Mouse (Mus musculus): ENCODE data around the gene Zfp217. TPM values are rescaled to one million over a fixed set of nuclear protein-coding genes. Genes with fewer than 3 reads are reported as not detected.

The Zfp217 gene
- polyA plus RNA-seq, 1 experiment from 2014 or later: 1.7 TPM

DNA sequence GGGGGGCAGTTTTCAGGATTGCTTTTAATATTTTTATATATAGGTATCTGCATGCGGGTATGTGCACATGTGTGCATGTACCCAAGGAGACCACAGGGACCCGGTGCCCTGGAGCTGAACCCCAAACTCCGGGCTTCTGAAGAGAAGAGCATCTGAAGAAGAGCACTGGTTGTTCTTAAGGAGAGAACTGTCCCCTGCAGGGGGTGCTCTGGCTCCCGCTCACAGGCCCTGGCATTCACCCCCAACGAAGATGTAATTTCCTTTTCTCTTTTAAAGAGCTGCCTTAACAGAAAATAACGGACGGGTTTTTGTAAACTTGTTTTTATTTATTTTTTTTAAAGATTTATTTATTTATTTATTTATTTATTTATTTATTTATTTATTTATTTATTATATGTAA is 46.0 kb downstream of the Zfp217 start:
- no peak overlapping the region for H3K9ac ChIP-seq (ENCODE audit: low read length)
- no peaks in the 10 kb centered on the region for H3K27me3 ChIP-seq (replicated peaks; ENCODE audit: control insufficient read depth, insufficient read depth, low read length)
- 77% methylated on average over 7 of the region's 7 CpGs for WGBS
- DNase-seq (ENCODE audit: low spot score) (no peak), ATAC-seq (no peak)
- H3K4me1 ChIP-seq (ENCODE audit: control insufficient read depth, insufficient read depth, low read length): no peaks in the 10 kb centered on the region
- H3K4me3 ChIP-seq (ENCODE audit: low read depth, low read length): no peak overlapping the region
- H3K4me2 ChIP-seq (ENCODE audit: low read length): no peak overlapping the region
- H3K27ac ChIP-seq (ENCODE audit: low read depth, low read length): no peak overlapping the region
- H3K9me3 ChIP-seq (replicated peaks; ENCODE audit: control insufficient read depth, low read length): no peaks in the 10 kb centered on the region
- H3K36me3 ChIP-seq (ENCODE audit: control insufficient read depth, insufficient read depth, low read length): no peaks in the 10 kb centered on the region

DNA sequence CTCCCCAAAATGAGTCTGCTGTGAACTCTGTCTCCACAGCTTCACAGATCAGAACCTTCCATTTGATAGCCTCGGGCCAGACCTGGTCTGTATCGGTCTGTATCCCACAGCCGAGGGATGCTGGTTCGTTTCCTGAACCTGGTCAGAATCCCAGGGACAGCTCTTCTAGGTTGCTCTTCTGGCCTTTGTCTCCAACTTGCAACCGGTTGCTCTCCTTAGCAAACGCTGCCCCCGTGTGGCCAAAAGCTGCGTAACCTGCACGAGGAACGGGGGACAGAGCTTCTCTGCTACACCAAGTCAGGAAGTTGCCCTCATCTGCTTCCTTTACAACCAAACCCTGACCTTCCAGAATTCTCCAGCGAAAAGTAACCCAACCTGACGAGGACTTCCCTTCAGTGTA is 46.8 kb downstream of the Zfp217 start:
- H3K27ac ChIP-seq (ENCODE audit: low read depth, low read length): no peak overlapping the region
- no peak overlapping the region for H3K4me3 ChIP-seq (ENCODE audit: low read depth, low read length)
- ATAC-seq (peak; percentile 54), DNase-seq (ENCODE audit: low spot score) (peak; percentile 91)
- H3K9ac ChIP-seq (ENCODE audit: low read length): no peak overlapping the region
- H3K9me3 ChIP-seq (replicated peaks; ENCODE audit: control insufficient read depth, low read length): no peaks in the 10 kb centered on the region
- 2% methylated on average over 12 of the region's 12 CpGs for WGBS
- no peaks in the 10 kb centered on the region for H3K4me1 ChIP-seq (ENCODE audit: control insufficient read depth, insufficient read depth, low read length)
- no peaks in the 10 kb centered on the region for H3K27me3 ChIP-seq (replicated peaks; ENCODE audit: control insufficient read depth, insufficient read depth, low read length)
- H3K4me2 ChIP-seq (ENCODE audit: low read length): no peak overlapping the region
- no peaks in the 10 kb centered on the region for H3K36me3 ChIP-seq (ENCODE audit: control insufficient read depth, insufficient read depth, low read length)

DNA sequence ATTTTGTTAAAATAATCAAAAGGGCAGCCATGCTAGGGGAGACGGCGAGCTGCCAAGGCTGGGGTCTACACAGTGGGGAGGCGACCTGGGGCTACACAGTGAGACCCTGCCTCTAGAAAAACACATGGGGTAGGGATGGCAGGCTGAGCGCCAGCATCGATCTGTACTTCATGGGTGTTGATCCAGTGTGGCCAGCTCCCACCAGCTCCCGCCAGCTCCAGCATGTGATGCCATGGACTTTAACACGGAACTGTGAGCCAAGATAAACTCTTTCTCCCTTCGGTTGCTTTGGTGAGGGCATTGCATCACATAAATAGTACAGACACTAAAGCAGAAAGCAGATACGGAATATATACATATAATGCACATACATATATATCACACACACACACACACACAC is 53.0 kb downstream of the Zfp217 start:
- Histone ChIP-seq H3K4me1 (ENCODE audit: control insufficient read depth, insufficient read depth, low read length) (no peaks in the 10 kb centered on the region), H3K27me3 (replicated peaks; ENCODE audit: control insufficient read depth, insufficient read depth, low read length) (no peaks in the 10 kb centered on the region), H3K9ac (ENCODE audit: low read length) (no peak overlapping the region), H3K27ac (ENCODE audit: low read depth, low read length) (no peak overlapping the region), H3K4me3 (ENCODE audit: low read depth, low read length) (no peak overlapping the region), H3K9me3 (replicated peaks; ENCODE audit: control insufficient read depth, low read length) (no peaks in the 10 kb centered on the region), H3K36me3 (ENCODE audit: control insufficient read depth, insufficient read depth, low read length) (no peaks in the 10 kb centered on the region), H3K4me2 (ENCODE audit: low read length) (no peak overlapping the region)
- no peak for DNase-seq (ENCODE audit: low spot score)
- WGBS: 94% methylated on average over 9 of the region's 9 CpGs
- ATAC-seq: no peak

DNA sequence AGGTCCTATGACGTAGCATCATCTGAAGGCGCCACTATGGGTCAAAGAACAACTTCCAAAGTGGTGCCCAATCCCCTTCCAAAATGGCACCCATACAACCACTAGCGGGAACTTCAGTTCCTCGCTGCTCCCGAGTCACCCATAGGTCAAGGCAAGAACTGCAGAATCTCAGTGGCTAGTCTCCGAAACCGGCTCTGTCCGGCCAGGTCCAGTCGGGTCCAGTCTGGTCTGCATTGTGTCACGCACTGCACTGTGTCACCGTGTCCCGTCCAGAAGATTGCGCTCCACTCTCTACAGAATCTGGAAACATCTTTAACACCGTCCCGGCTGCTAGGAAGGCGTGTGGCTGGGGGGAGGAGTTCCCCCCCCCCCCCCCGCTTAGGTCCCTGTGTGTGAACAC is 53.7 kb downstream of the Zfp217 start:
- DNase-seq (ENCODE audit: low spot score) (no peak), ATAC-seq (no peak)
- no peaks in the 10 kb centered on the region for H3K36me3 ChIP-seq (ENCODE audit: control insufficient read depth, insufficient read depth, low read length)
- H3K27me3 ChIP-seq (replicated peaks; ENCODE audit: control insufficient read depth, insufficient read depth, low read length): no peaks in the 10 kb centered on the region
- H3K27ac ChIP-seq (ENCODE audit: low read depth, low read length): no peak overlapping the region
- no peak overlapping the region for H3K4me3 ChIP-seq (ENCODE audit: low read depth, low read length)
- 93% methylated on average over 17 of the region's 17 CpGs for WGBS
- H3K4me1 ChIP-seq (ENCODE audit: control insufficient read depth, insufficient read depth, low read length): no peaks in the 10 kb centered on the region
- H3K9ac ChIP-seq (ENCODE audit: low read length): no peak overlapping the region
- no peak overlapping the region for H3K4me2 ChIP-seq (ENCODE audit: low read length)
- H3K9me3 ChIP-seq (replicated peaks; ENCODE audit: control insufficient read depth, low read length): no peaks in the 10 kb centered on the region

DNA sequence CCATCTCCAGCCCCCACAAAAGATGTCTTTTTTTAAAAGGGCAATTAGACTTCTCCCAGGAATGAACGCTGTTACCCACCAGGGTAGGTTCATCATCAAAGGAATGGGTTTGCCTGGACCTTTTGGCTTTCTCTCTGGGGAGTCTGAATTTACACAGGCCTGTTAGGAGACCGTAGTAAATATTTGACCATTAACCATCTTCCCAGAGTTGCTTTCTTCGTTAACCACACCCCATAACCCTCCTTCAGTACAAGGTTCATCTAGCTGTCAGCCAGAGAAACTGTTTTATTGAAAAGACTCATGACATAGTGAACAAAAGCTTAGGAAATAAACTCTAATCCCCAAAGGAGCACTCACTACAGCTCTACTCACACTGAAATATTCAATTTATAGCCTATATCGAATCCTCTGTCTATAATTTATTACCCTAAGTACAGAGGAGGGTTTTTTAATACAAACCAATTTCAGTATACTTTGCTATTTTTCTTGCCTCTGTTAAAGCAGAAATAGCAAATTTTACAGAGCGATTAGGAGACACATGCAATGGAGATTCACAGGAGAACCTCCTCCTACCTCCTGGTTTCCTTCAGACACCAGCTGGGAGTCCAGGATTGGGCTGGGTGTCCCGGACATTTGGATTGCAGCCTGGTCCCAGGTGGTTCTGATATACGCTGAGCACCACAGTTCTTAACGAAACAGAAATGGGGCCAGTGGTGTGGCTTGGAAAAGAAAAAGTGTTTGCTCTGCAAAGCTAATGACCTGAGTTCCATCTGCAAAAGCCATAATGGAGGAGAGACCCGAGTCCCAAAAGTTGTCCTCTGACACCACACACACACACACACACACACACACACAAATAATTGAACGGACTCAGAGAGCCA is 56.1 kb downstream of the Zfp217 start:
- no peaks in the 10 kb centered on the region for H3K36me3 ChIP-seq (ENCODE audit: control insufficient read depth, insufficient read depth, low read length)
- H3K4me1 ChIP-seq (ENCODE audit: control insufficient read depth, insufficient read depth, low read length): no peaks in the 10 kb centered on the region
- ATAC-seq: no peak
- H3K4me3 ChIP-seq (ENCODE audit: low read depth, low read length): no peak overlapping the region
- no peak overlapping the region for H3K4me2 ChIP-seq (ENCODE audit: low read length)
- no peaks in the 10 kb centered on the region for H3K27me3 ChIP-seq (replicated peaks; ENCODE audit: control insufficient read depth, insufficient read depth, low read length)
- DNase-seq (ENCODE audit: low spot score): no peak
- H3K9ac ChIP-seq (ENCODE audit: low read length): no peak overlapping the region
- H3K9me3 ChIP-seq (replicated peaks; ENCODE audit: control insufficient read depth, low read length): no peaks in the 10 kb centered on the region
- WGBS: 70% methylated on average over 10 of the region's 10 CpGs
- H3K27ac ChIP-seq (ENCODE audit: low read depth, low read length): no peak overlapping the region

DNA sequence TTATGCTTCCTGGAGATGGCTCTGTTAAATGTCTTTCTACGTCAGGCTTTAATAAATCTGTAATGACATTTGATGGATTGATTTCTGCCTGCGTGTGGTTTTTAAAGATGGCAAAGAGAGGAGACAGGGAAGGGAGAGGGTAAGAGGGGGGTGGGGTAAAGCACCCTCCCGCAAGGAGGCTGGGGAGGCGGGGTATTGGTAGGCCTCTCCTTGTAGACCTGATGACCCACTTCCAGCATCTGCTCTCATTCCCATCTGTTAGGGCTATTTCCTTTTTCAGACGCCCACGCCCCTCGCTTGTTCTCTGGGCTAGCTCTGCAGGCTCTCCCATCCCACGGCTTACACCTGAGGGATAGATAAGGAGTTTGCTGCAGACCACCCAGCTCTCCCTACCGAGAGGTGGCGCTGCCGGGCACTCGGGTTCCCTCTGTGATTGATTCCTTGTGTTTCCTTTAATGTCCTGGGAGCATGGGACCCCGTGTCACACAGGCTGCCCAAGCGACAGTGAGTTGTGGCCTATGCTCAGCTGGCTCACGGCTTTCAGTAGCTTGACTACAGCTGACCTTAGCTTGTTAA is 69.4 kb downstream of the Zfp217 start:
- ATAC-seq: no peak
- 59% methylated on average over 15 of the region's 15 CpGs for WGBS

DNA sequence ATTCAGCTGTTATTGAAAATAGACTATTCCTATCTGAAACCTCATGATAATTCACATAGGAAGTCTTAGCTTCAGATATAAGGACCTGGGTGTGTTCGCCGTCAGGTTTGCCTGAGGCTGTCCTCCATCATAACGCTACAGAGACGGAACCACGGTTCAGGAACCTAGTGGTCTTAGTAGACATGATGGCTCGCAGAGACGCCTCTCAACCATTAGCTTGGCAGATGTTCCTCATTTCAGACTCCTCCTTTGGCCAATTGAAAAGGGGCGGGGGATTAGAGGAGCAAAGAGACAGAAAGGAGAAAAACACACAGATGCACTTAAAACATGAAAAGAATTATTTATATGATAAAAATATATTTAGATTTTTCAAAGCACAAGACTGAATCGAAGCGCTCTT is 69.9 kb downstream of the Zfp217 start:
- ATAC-seq (no peak), DNase-seq (ENCODE audit: low spot score) (no peak)
- Histone ChIP-seq H3K27ac (ENCODE audit: low read depth, low read length) (no peak overlapping the region), H3K4me2 (ENCODE audit: low read length) (no peak overlapping the region), H3K9ac (ENCODE audit: low read length) (no peak overlapping the region), H3K27me3 (replicated peaks; ENCODE audit: control insufficient read depth, insufficient read depth, low read length) (no peaks in the 10 kb centered on the region), H3K4me3 (ENCODE audit: low read depth, low read length) (no peak overlapping the region), H3K36me3 (ENCODE audit: control insufficient read depth, insufficient read depth, low read length) (no peaks in the 10 kb centered on the region), H3K9me3 (replicated peaks; ENCODE audit: control insufficient read depth, low read length) (no peaks in the 10 kb centered on the region), H3K4me1 (ENCODE audit: control insufficient read depth, insufficient read depth, low read length) (0 out of 2 replicates have a peak, but pooled peaks cover 3% of the 10 kb centered on the region)
- WGBS: 91% methylated on average over 10 of the region's 10 CpGs

More for the DNA sequence above, 69.4 kb downstream of the Zfp217 start:
- H3K36me3 ChIP-seq (ENCODE audit: control insufficient read depth, insufficient read depth, low read length): no peaks in the 10 kb centered on the region
- no peaks in the 10 kb centered on the region for H3K9me3 ChIP-seq (replicated peaks; ENCODE audit: control insufficient read depth, low read length)
- DNase-seq (ENCODE audit: low spot score): no peak
- H3K27me3 ChIP-seq (replicated peaks; ENCODE audit: control insufficient read depth, insufficient read depth, low read length): no peaks in the 10 kb centered on the region
- no peaks in the 10 kb centered on the region for H3K4me1 ChIP-seq (ENCODE audit: control insufficient read depth, insufficient read depth, low read length)
- no peak overlapping the region for H3K27ac ChIP-seq (ENCODE audit: low read depth, low read length)
- H3K4me2 ChIP-seq (ENCODE audit: low read length): no peak overlapping the region
- no peak overlapping the region for H3K9ac ChIP-seq (ENCODE audit: low read length)
- no peak overlapping the region for H3K4me3 ChIP-seq (ENCODE audit: low read depth, low read length)

DNA sequence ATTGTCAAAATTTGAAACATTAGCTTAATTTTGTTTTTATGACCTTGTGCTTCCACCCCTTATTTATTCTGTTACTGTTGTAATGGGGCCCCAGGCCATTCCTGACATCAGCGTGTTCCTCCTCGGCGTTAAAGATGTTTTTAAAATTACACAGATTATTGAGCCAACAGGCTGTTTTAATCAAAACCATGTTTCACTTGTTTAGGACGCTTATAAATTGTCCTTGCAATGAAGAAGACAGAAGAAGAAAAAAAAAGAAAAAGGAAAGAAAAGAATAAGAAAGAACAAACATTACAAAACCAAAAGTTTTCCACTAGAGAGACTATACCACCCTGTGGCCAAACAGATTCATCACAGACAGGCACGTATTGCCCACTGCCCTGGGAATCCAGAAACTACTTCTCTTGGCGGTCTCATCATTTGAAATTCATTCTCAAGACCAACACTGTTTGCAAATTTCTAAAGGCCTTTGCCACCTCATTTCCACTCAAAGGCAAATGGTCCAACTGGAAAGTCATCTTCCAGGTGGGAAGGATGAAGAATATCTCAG is 70.9 kb downstream of the Zfp217 start:
- Histone ChIP-seq H3K27me3 (replicated peaks; ENCODE audit: control insufficient read depth, insufficient read depth, low read length) (no peaks in the 10 kb centered on the region), H3K4me1 (ENCODE audit: control insufficient read depth, insufficient read depth, low read length) (0 out of 2 replicates have a peak, but pooled peaks cover 4% of the 10 kb centered on the region), H3K4me2 (ENCODE audit: low read length) (no peak overlapping the region), H3K9ac (ENCODE audit: low read length) (no peak overlapping the region), H3K27ac (ENCODE audit: low read depth, low read length) (no peak overlapping the region), H3K36me3 (ENCODE audit: control insufficient read depth, insufficient read depth, low read length) (no peaks in the 10 kb centered on the region), H3K9me3 (replicated peaks; ENCODE audit: control insufficient read depth, low read length) (no peaks in the 10 kb centered on the region), H3K4me3 (ENCODE audit: low read depth, low read length) (no peak overlapping the region)
- ATAC-seq: no peak
- no peak for DNase-seq (ENCODE audit: low spot score)
- 84% methylated on average over 6 of the region's 6 CpGs for WGBS

Data from forebrain, embryonic 14.5 days (tissue).